Mouse (Mus musculus) heart, postnatal 0 days (tissue): ENCODE results near the gene Tac4. TPM values are rescaled to one million over a fixed set of nuclear protein-coding genes. Genes with fewer than 3 reads are reported as not detected.

Experiments
- ATAC-seq: fragments of 200-750 bp; cut with Nextera tagmentation; 2 replicates; pipeline ENCODE4 v1.8.0; 2017; ENCODE audit warnings: low read depth, moderate number of reproducible peaks, moderate library complexity; ENCODE audit not compliant: insufficient read depth
- DNase-seq: peaks from one replicate; pipeline ENCODE4 v3.0.0-alpha.2; 2016; ENCODE audit warnings: low spot score
- H3K27ac ChIP-seq: fragments of 300-500 bp; sonication (generic); 2 replicates; pipeline ENCODE4 v1.5.1; 2014; ENCODE audit warnings: low read depth, mild to moderate bottlenecking
- H3K27me3 ChIP-seq: fragments of 300-500 bp; sonication (generic); 2 replicates; pipeline ENCODE4 v1.6.1; 2014; ENCODE audit warnings: low read length, mixed read lengths; ENCODE audit not compliant: control insufficient read depth, insufficient read depth
- H3K36me3 ChIP-seq: fragments of 300-500 bp; sonication (generic); replicated peaks from 2 replicates; pipeline ENCODE4 v1.6.1; 2014; ENCODE audit warnings: low read length, mixed read lengths; ENCODE audit not compliant: control insufficient read depth, insufficient read depth
- H3K4me1 ChIP-seq: fragments of 300-500 bp; sonication (generic); 2 replicates; pipeline ENCODE4 v1.6.1; 2014; ENCODE audit warnings: antibody characterized with exemption; ENCODE audit not compliant: control insufficient read depth, insufficient read depth
- H3K4me2 ChIP-seq: fragments of 300-500 bp; sonication (generic); 2 replicates; pipeline ENCODE4 v1.6.1; 2014; ENCODE audit warnings: low read depth, mild to moderate bottlenecking, low read length, moderate library complexity
- H3K4me3 ChIP-seq: fragments of 300-500 bp; sonication (generic); 2 replicates; pipeline ENCODE4 v1.5.1; 2014; ENCODE audit warnings: low read depth, low read length
- H3K9ac ChIP-seq: fragments of 300-500 bp; sonication (generic); replicated peaks from 2 replicates; pipeline ENCODE4 v1.6.1; 2014; ENCODE audit warnings: low read depth, low read length, mixed read lengths
- H3K9me3 ChIP-seq: fragments of 300-500 bp; sonication (generic); replicated peaks from 2 replicates; pipeline ENCODE4 v1.6.1; 2016; ENCODE audit warnings: low read length; ENCODE audit not compliant: control insufficient read depth
- CTCF ChIP-seq: IDR thresholded peaks from 2 replicates; pipeline ENCODE4 v1.5.1; 2016; ENCODE audit warnings: antibody characterized with exemption, control low read depth, low read depth
- EP300 ChIP-seq: IDR thresholded peaks from 2 replicates; pipeline ENCODE4 v1.6.1; 2016; ENCODE audit warnings: antibody characterized with exemption, low read depth
- WGBS: fragments of 180-500 bp; shearing (Covaris S2); extraction: QIAGEN DNeasy Blood & Tissue Kit; methylation state at CpG from one replicate; pipeline ENCODE4 v1.1.7; 2014; 5-methylcytosine and 5-hydroxymethylcytosine counted together
- polyA plus RNA-seq: library from polyadenylated mRNA; unstranded; fragments of >200 nt; fragmentation: Nextera tagmentation; extraction: Ambion mirVana; gene quantifications from 2 replicates; pipeline ENCODE4 v1.2.1, GENCODE M21; 2015
- total RNA-seq: library from RNA; depleted of rRNA; stranded (reverse); fragments of >200 nt; gene quantifications from 2 replicates; pipeline ENCODE4 v1.2.3, GENCODE M21; 2014; ENCODE audit warnings: low replicate concordance; rRNA removed

Gene Tac4
- total RNA-seq (not detected in 2 replicates), polyA plus RNA-seq (not detected in 2 replicates)

DNA sequence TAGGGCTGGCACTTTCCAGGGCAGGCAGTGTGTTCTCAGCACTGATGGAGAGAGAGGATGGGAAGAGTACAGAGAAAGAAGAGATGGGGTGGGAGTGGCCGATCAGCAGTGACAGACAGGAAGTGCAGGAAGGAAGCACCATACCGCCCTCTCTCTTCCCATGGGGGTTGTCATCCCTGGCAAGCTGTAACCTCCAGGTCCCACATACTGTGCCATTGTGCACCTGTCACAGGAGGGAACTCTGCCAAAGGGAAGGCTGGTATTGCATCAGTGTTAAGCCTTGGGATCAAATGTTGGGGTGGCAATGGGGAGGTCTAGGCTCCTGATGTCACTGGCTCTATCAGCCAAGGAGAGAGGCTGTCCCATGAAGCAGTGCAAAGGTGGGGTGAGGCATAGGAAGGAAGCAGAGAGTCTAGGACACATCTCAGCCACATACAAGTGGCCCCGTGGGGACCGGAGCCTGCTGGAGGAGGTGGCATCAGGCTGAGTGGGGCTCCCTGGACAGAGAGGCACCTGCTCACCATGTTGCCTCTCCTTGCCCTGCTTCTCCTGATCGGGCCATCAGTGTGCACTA, at the start of gene Tac4:
Gene Tac4 (plus strand): TSS at position 352 of the 574 bp plus-strand sequence.
- no peak for DNase-seq
- TF ChIP-seq EP300 (no peak), CTCF (no peak)

GRCm38 (mm10) chr11:95213607-95214006, 47.7 kb upstream of the Tac4 start:
- peaks cover 26% of the 10 kb centered on the region for H3K27me3 ChIP-seq
- H3K36me3 ChIP-seq = no peaks in the 10 kb centered on the region
- TF ChIP-seq CTCF = peak; percentile 16; the same call in 1 of the 2 replicates
- TF ChIP-seq EP300 = no peak
- no peaks in the 10 kb centered on the region for H3K4me1 ChIP-seq
- no peaks in the 10 kb centered on the region for H3K9me3 ChIP-seq
- no peak overlapping the region for H3K4me3 ChIP-seq
- ATAC-seq (no peak), DNase-seq (no peak)
- no peak overlapping the region for H3K9ac ChIP-seq
- no peak overlapping the region for H3K27ac ChIP-seq
- no peak overlapping the region for H3K4me2 ChIP-seq
- 41% methylated on average over 6 of the region's 6 CpGs for WGBS

More for the DNA sequence above, at the start of gene Tac4:
- Histone ChIP-seq H3K4me1 (0 out of 2 replicates have a peak, but pooled peaks cover 6% of the 10 kb centered on the region), H3K4me2 (no peak within 1 kb of the TSS), H3K4me3 (no peak within 1 kb of the TSS), H3K9me3 (no peaks in the 10 kb centered on the region), H3K36me3 (no peaks in the 10 kb centered on the region), H3K9ac (no peak within 1 kb of the TSS), H3K27me3 (0 out of 2 replicates have a peak, but pooled peaks cover 8% of the 10 kb centered on the region), H3K27ac (no peak within 1 kb of the TSS)
- WGBS = 45% methylated on average over 5 of the region's 5 CpGs
- no peak for ATAC-seq

GRCm38 (mm10) chr11:95214305-95214704, 47.0 kb upstream of the Tac4 start:
- WGBS = 39% methylated on average over 5 of the region's 5 CpGs
- Histone ChIP-seq H3K36me3 (no peaks in the 10 kb centered on the region), H3K27ac (no peak overlapping the region), H3K9me3 (no peaks in the 10 kb centered on the region), H3K4me1 (no peaks in the 10 kb centered on the region), H3K9ac (no peak overlapping the region), H3K4me3 (no peak overlapping the region), H3K4me2 (no peak overlapping the region), H3K27me3 (peaks cover 32% of the 10 kb centered on the region)
- TF ChIP-seq CTCF (no peak), EP300 (no peak)
- ATAC-seq (no peak), DNase-seq (no peak)

- H3K27ac ChIP-seq = no peak overlapping the region
- DNase-seq (no peak), ATAC-seq (no peak)
- 53% methylated on average over 3 of the region's 3 CpGs for WGBS
- H3K9ac ChIP-seq = no peak overlapping the region
- H3K36me3 ChIP-seq = no peaks in the 10 kb centered on the region
- H3K27me3 ChIP-seq = peaks cover 38% of the 10 kb centered on the region
- H3K4me2 ChIP-seq = no peak overlapping the region
- H3K9me3 ChIP-seq = no peaks in the 10 kb centered on the region
- H3K4me3 ChIP-seq = no peak overlapping the region
- H3K4me1 ChIP-seq = no peaks in the 10 kb centered on the region
- no peak for TF ChIP-seq CTCF
- no peak for TF ChIP-seq EP300
These were observed 45.1 kb upstream of the Tac4 start for GRCm38 (mm10) chr11:95216193-95216592.

DNA sequence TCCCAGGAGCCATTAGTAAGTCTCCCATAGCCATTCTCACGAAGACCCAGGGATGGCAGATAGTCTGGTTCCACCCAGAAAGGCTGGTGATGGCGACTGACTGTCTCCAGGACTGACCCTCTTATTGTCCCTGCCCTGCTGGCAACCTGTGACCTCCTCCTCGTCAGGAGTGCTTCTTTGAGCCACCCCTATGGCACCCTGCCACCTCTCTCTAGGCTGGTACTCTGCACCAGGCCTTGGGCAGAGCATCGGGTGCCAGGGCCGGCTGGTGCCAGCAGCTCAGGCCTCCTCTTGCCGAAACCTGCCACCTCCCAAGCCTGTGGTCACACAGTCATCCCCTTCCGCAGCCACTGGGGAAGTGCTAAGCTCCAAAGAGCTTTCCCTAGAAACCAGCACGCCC, 42.2 kb upstream of the Tac4 start:
- Histone ChIP-seq H3K9ac (no peak overlapping the region), H3K9me3 (no peaks in the 10 kb centered on the region), H3K36me3 (no peaks in the 10 kb centered on the region), H3K27me3 (peaks cover 50% of the 10 kb centered on the region), H3K4me3 (no peak overlapping the region), H3K27ac (no peak overlapping the region), H3K4me2 (no peak overlapping the region), H3K4me1 (peaks cover 6% of the 10 kb centered on the region; the same call in 1 of the 2 replicates)
- DNase-seq (no peak), ATAC-seq (no peak)
- TF ChIP-seq CTCF (no peak), EP300 (no peak)
- 62% methylated on average over 8 of the region's 8 CpGs for whole genome bisulfite sequencing

- no peak overlapping the region for H3K27ac ChIP-seq
- TF ChIP-seq CTCF = no peak
- no peak for TF ChIP-seq EP300
- H3K4me3 ChIP-seq = peak overlapping the region; percentile 31
- H3K4me1 ChIP-seq = peaks cover 6% of the 10 kb centered on the region; the same call in 1 of the 2 replicates
- peaks cover 64% of the 10 kb centered on the region for H3K27me3 ChIP-seq
- under 1% methylated on average over 31 of the region's 31 CpGs for WGBS
- H3K9me3 ChIP-seq = no peaks in the 10 kb centered on the region
- no peaks in the 10 kb centered on the region for H3K36me3 ChIP-seq
- no peak for DNase-seq
- H3K4me2 ChIP-seq = peak overlapping the region; percentile 54
- no peak overlapping the region for H3K9ac ChIP-seq
- 0 out of 2 replicates have a peak, but pooled peaks have one; percentile 17 for ATAC-seq
These were observed 37.9 kb upstream of the Tac4 start for GRCm38 (mm10) chr11:95223473-95223872.
